Mouse (Mus musculus): ENCODE data around the gene Grk6.
"Not testable (repeated sequence)": the region's sequence is repeated elsewhere in the genome, so short reads cannot be mapped to it uniquely, and the experiment has no call there.

The Grk6 gene

GRCm38 (mm10) chr13:55429226-55429888 is 15.5 kb upstream of the Grk6 start:
- peak; percentile 87 to 92 for DNase-seq

GRCm38 (mm10) chr13:55430566-55430965 is 14.3 kb upstream of the Grk6 start:
- DNase-seq, result no peak

DNA sequence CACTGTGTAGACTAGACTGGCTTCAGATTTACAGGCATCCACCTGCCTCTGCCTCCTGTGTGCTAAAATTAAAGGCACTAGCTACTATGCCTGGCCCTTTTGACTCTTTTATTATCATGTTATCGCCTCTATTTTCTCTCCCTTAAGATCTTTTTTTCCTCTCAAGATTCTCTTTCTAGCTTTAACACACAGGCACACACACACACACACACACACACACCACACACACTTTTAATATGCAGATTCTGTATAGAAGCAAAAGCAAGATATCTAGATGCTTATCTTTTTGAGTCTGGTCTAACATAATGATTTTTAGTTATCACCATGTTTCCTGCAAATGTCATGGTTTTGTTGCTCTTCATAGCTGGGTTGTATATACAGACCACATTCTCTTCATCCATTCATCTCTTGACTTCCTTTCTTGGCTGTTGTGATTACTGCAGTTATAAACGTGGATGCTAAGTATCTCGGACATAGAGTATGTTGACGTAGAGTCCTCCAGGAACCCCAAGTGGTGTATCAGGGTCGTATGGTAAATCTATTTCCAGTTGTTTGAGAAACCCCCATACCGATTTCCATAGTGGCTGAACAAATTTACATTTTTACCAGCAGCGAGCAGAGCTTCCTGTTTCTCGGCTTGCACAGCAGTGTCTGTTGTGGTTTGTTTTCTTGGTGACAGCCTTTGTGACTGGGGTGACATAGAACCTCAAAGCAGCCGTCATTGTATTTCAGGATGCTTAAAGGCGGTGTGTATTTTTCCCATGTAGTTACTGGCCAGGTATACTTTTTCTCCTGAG is 12.8 kb upstream of the Grk6 start:
- no peak for DNase-seq

GRCm38 (mm10) chr13:55437111-55437629 is 7.7 kb upstream of the Grk6 start:
- DNase-seq, result not testable (repeated sequence)

DNA sequence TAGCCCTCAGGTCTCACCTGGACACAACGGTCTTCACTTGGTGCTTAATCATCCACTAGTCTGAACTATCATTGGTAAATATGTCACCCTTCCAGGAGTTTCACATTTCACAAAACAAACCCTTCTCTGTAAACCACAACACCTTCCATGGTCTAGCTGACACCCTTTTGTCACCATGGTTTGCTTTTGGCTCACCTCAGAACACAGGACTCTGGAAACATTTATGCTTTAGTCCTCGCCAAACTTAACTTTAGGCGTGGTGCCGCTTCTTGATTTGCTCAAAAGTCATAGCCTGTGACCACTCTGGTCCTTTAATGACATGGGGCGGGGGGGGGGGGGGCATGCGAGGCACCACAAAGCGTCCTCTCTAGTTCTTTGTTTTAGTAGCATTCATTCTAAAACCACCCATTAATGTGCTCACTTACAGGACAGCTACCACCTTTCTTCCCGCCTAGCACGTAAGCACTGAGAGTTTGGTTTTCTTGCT is 1.0 kb upstream of the Grk6 start:
- no peak for DNase-seq

DNA sequence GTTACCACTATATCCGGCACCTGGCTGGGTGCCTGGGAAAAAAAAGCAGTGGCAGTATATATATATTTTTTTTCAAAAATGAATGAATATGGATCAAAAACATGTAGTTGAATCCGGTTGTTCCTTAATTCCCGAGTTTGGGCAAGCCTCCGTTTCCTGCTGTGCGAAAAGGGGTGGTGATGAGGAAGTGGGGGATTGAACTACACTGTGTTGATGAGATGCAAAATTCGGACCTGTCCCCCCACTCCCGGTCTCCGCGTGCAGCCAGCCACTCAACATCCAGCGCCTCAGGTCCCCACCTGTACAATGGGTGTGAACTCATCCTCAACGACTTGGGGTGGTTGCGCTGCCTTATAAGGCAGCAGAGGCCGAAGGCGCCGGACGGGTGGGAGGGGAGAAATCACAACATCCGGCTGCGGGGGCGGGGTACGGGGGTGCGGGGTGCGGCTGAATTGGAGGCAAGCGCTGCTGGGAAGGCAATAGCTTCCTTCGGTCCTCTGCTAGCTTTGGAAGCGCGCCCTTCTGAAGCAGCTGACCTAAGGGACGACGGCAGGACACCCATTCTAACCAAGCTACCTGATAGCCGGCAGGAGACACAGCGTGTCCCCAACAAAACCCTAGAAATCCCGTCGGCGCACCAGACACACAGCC is 461 bp upstream of the Grk6 start:
- peak; percentile 86 to 89 for DNase-seq

DNA sequence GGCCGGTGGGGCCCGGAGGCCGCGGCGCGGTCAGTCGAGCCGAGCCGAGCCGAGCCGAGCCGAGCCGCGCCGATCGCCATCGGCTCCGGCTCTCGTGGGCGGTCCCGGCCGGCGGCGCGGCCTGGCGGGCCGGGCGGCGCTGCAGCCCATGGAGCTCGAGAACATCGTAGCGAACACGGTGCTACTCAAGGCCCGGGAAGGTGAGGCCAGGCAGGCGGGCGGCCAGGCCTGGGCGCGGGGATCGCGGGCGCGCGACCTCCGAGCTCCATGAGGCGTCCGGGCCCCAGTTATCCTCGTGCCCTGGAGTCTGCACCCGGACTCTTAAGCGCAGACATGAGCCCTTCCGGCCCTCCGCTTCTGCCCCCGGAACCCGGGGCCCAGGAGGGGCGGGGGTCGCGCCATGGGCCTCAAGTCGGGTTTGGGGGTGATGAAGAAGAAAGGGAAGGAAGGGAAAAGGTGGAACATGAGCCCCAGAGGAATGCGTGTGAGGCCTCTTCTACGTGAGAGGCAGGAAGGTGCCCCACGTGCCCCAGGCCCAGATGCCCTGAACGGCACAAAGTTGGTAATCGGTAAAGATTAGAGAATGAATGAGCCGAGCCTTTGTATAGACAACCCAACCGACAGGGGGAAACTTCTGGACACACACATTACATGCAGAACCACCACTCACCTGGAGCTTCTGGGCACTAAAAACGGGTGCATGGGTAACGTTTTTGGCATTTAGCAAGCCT is 654 bp downstream of the Grk6 start:
- peak in 1 of 2 experiments; percentile 46 for DNase-seq

- DNase-seq, result no peak
Measured at GRCm38 (mm10) chr13:55446483-55447105, 1.7 kb downstream of the Grk6 start.

DNA sequence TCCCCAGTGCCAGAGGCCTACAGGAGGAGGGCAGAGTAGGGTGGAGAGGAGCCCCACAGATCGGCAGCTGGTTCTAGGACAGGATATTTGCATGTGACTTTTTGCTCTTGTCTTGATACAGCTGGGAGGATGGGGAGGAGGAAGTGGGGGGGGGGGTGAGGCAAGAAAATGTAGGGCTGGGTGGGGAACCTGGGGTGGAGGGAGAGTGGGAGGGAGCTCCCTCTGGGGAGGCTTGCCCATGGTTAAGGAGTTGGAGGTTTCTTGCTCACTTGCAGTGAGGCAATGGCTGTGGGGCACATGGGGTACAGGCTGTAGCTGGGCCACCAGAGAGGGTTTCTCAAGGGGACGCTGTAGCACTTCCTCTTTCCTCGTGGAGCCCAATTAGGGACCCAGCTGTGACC is 2.7 kb downstream of the Grk6 start:
- peak; percentile 56 to 59 for DNase-seq

- no peak for DNase-seq
Measured at GRCm38 (mm10) chr13:55448131-55448530, 3.3 kb downstream of the Grk6 start.

DNA sequence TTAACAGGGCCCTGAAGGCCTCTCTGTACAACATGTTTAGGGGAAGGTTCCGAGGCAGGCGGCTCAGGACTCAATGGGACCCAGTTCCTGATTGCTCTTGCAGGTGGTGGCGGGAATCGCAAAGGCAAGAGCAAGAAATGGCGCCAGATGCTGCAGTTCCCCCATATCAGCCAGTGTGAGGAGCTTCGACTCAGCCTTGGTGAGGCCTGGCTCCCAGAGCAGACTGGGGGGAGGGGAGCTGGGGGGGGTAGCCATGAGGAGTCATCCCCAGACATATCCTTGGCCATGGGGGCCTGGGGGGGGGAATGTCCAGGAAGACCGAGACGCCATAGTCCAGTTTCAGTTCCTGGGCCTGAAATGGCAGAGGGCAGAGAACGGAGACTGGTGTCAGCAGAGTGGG is 4.3 kb downstream of the Grk6 start:
- DNase-seq, result no peak

GRCm38 (mm10) chr13:55449679-55450441 is 5.0 kb downstream of the Grk6 start:
- DNase-seq, result peak; percentile 58

DNA sequence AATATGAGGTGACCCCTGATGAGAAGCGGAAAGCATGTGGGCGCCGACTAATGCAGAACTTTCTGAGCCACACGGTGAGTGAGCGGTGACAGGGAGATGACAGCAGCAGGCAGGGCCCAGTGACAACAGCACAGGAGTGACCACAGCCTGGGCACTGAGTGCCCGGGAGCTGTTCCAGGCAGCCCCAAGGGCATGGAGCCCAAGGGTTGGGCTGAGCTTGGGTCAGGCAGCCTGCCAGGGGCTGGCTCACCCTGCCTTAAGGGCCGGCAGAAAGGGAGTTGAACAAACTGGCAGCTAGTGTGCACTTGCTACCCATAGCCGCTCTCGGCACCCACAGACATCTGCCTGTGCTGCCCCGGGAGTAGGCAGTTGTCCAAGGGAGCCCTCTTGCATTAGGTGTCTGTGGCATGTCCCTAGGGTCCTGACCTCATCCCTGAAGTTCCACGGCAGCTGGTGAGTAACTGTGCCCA is 5.7 kb downstream of the Grk6 start:
- DNase-seq, result peak; percentile 79 to 83

DNA sequence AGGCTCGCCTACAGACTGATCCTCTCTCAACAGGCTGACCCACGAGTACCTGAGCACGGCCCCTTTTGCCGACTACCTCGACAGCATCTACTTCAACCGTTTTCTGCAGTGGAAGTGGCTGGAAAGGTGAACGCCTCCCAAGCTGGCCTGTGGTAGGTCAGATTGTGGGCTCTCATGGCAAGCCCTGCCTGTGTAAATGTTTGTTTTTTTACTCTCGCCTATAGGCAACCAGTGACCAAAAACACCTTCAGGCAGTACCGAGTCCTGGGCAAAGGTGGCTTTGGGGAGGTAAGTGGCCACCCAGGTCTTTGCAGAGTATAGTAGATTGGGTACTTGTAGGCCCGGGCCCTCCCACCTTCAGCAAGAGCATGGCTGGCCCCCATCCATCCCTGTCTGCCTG is 6.4 kb downstream of the Grk6 start:
- DNase-seq, result peak; percentile 51 to 67

DNA sequence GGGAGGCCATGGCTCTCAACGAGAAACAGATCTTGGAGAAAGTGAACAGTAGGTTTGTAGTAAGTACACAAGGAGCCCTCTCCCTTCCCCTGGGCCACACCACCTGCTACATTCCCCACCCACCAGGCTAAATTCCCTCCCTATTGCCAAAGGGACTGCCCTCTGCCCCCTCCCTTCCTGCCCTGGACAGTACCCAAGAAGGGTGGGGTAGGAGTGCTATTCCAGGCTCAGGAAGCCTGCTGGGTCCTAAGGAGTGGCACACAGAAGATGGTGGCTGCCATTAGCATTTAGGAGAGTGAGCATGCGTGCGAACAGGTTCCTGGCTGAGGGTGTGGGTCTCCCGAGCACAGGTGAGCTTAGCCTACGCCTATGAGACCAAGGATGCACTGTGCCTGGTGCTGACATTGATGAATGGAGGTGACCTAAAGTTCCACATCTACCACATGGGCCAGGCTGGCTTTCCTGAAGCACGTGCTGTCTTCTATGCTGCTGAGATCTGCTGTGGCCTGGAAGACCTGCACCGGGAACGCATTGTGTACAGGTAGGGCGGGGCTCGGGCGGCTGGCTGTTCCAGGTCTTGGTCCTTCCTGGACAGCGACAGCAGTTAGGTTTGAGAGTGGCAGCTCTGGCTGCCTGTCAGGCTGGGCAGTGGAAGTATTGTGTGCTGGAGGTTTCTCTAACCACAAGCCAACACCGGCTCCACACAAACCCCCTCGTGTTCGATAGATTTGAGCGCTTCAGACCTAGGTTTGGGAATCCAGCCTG is 7.1 kb downstream of the Grk6 start:
- DNase-seq, result peak; percentile 78 to 84

DNA sequence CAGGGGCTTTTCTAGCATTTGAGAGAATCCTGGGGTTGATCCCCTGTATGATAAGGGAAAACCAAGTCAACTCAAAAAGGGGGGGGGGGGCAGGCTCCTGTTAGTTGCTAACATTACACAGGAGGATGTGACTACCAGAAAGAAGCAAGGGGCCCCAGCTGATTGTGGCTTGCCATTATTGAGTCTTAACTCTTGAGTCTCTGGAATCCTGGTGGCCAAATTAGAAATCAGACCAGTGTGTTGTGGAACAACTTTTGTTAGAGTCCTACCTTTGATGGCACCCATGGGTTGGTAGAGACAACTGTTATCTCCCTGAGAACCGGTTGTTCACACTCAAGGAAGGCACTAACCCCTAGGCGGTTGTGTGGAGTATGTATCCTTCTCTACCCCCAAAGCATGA is 18.1 kb downstream of the Grk6 start:
- DNase-seq, result no peak

DNA sequence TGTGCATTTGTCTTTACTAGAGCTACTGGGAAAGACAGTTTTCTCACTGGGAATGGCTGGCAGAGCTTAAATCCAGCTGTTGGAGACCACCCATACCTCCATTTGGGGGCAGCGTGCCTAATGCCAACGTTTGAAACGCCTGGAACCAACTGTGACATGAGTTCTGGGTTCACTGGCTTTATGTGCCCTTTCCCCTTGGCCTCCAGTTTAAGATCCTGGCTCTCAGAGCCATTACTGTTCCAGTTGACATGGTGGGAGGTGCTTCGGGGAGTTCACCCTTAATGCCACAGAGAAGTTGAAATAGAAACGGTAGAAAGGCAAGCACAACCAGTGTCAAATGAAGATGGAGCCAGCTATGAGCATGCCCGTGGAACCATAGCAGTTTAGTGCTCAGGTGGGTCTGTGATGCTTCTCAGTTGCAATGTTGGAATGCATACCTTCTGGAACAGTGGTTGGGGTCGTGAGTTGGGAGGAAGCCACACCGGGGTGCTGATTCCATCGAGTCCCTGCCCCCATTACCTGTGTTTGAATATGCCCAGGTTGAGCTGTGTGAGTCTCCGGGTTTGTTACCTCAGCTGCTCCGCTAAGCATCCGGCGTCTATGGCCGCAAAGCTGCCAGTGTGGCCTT is 18.6 kb downstream of the Grk6 start:
- DNase-seq, result no peak

GRCm38 (mm10) chr13:55464027-55464884 is 19.4 kb downstream of the Grk6 start, which contains the start of gene Prr7:
TSS of gene Prr7 (plus strand) at chr13:55464267.
- peak; percentile 27 to 33 for DNase-seq

DNA sequence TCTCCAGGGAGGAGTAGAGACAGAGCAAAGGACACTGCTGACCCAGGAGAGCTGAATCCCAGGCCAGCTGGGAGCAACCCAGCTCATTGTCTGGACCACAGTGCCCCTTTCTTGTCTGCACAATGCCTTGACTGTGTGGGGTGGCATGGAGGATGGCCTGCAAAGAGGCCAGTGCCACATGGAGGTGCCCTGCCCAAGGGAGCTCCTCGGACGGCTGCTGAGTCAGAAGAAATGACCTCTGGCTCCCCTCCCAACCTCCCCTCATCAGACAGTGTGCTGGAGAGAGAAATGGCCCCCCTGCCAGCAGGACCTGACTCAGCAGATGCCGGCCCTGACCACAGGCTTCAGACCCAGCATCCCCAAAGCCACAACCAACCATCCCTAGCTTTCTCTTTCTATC is 20.3 kb downstream of the Grk6 start:
- DNase-seq, result no peak
